Mouse (Mus musculus) kidney, embryonic 14.5 days (tissue): ENCODE data around the gene Rtl3. TPM values are rescaled to one million over a fixed set of nuclear protein-coding genes. Genes with fewer than 3 reads are reported as not detected.

Source experiments
- ATAC-seq: fragments of 200-750 bp; cut with Nextera tagmentation; 2 replicates; pipeline ENCODE4 v1.8.0; 2017; ENCODE audit warnings: moderate number of reproducible peaks, mild to moderate bottlenecking, moderate TSS enrichment, moderate library complexity; ENCODE audit not compliant: low FRiP score, low TSS enrichment
- H3K27ac ChIP-seq: fragments of 300-500 bp; sonication (generic); 2 replicates; pipeline ENCODE4 v1.5.1; 2014; ENCODE audit warnings: low read depth, mild to moderate bottlenecking, low read length, moderate library complexity, mixed read lengths
- H3K27me3 ChIP-seq: fragments of 300-500 bp; sonication (generic); 2 replicates; pipeline ENCODE4 v1.6.1; 2014; ENCODE audit warnings: mild to moderate bottlenecking, low read length; ENCODE audit not compliant: control insufficient read depth, insufficient read depth
- H3K36me3 ChIP-seq: fragments of 300-500 bp; sonication (generic); 2 replicates; pipeline ENCODE4 v1.6.1; 2014; ENCODE audit warnings: low read length, mixed read lengths; ENCODE audit not compliant: control insufficient read depth, insufficient read depth
- H3K4me1 ChIP-seq: fragments of 300-500 bp; sonication (generic); 2 replicates; pipeline ENCODE4 v1.6.1; 2014; ENCODE audit warnings: low read length, mixed read lengths; ENCODE audit not compliant: control insufficient read depth, insufficient read depth
- H3K4me2 ChIP-seq: fragments of 300-500 bp; sonication (generic); replicated peaks from 2 replicates; pipeline ENCODE4 v1.6.1; 2014; ENCODE audit warnings: low read depth, mild to moderate bottlenecking, low read length
- H3K4me3 ChIP-seq: fragments of 300-500 bp; sonication (generic); 2 replicates; pipeline ENCODE4 v1.5.1; 2014; ENCODE audit warnings: mild to moderate bottlenecking, low read length
- H3K9ac ChIP-seq: fragments of 300-500 bp; sonication (generic); 2 replicates; pipeline ENCODE4 v1.6.1; 2014; ENCODE audit warnings: low read depth, mild to moderate bottlenecking, low read length, moderate library complexity
- H3K9me3 ChIP-seq: fragments of 300-500 bp; sonication (generic); 2 replicates; pipeline ENCODE4 v1.6.1; 2016; ENCODE audit warnings: low read length; ENCODE audit not compliant: control insufficient read depth
- WGBS: fragments of 180-500 bp; shearing (Covaris S2); extraction: QIAGEN DNeasy Blood & Tissue Kit; methylation state at CpG from one replicate; pipeline ENCODE4 v1.1.7; 2014; 5-methylcytosine and 5-hydroxymethylcytosine counted together
- polyA plus RNA-seq: library from polyadenylated mRNA; unstranded; fragments of >200 nt; fragmentation: Nextera tagmentation; extraction: Ambion mirVana; gene quantifications from 2 replicates; pipeline ENCODE4 v1.2.1, GENCODE M21; 2014

The Rtl3 gene
- polyA plus RNA-seq = 1.5 and 1.6 TPM in 2 replicates

- Histone ChIP-seq H3K4me1 (no peaks in the 10 kb centered on the region), H3K36me3 (no peaks in the 10 kb centered on the region), H3K9me3 (no peaks in the 10 kb centered on the region), H3K27ac (no peak within 1 kb of the TSS; the same call in 1 of the 2 replicates), H3K9ac (no peak within 1 kb of the TSS), H3K4me3 (no peak within 1 kb of the TSS), H3K4me2 (no peak within 1 kb of the TSS), H3K27me3 (no peaks in the 10 kb centered on the region)
- WGBS = 62% methylated on average over 7 of the region's 7 CpGs
- ATAC-seq = no peak
These were observed at the start of gene Rtl3 for GRCm38 (mm10) chrX:106840409-106840808. Gene Rtl3 (minus strand): TSS chrX:106840644.

DNA sequence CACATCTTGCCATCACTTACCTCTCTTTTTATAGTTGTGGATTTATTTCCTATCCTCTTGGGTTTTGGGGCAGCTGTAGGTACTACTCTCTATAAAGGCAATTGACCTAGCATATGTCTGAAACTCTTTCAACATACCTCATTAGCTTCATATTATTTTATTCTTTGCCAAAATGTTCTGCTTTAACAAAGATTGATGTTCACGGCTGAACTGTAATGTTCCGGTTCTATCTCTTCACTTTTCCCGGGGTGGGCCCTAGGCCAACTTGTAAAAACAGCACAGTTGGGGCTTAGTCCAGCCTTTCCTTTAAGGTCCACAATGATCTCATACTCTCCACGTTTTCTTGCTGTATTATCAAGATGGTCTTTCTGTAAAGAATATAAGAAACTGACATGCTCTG is 31.9 kb upstream of the Rtl3 start:
- H3K4me3 ChIP-seq = no peak overlapping the region
- no peaks in the 10 kb centered on the region for H3K4me1 ChIP-seq
- no peaks in the 10 kb centered on the region for H3K27me3 ChIP-seq
- H3K4me2 ChIP-seq = no peak overlapping the region
- no peak overlapping the region for H3K9ac ChIP-seq
- no peak overlapping the region for H3K27ac ChIP-seq
- no peak for ATAC-seq
- no peaks in the 10 kb centered on the region for H3K36me3 ChIP-seq
- WGBS = 64% methylated on average over 4 of the region's 4 CpGs
- no peaks in the 10 kb centered on the region for H3K9me3 ChIP-seq

- no peaks in the 10 kb centered on the region for H3K27me3 ChIP-seq
- WGBS = 44% methylated on average over 3 of the region's 3 CpGs
- H3K4me2 ChIP-seq = no peak overlapping the region
- H3K4me1 ChIP-seq = no peaks in the 10 kb centered on the region
- H3K27ac ChIP-seq = no peak overlapping the region
- no peak overlapping the region for H3K4me3 ChIP-seq
- H3K9ac ChIP-seq = no peak overlapping the region
- ATAC-seq = no peak
- no peaks in the 10 kb centered on the region for H3K9me3 ChIP-seq
- no peaks in the 10 kb centered on the region for H3K36me3 ChIP-seq
These were observed 31.4 kb upstream of the Rtl3 start for GRCm38 (mm10) chrX:106871894-106872293.

GRCm38 (mm10) chrX:106871426-106871825 is 31.0 kb upstream of the Rtl3 start:
- no peak for ATAC-seq
- WGBS = 71% methylated on average over 3 of the region's 3 CpGs
- Histone ChIP-seq H3K4me2 (no peak overlapping the region), H3K27ac (no peak overlapping the region), H3K4me3 (no peak overlapping the region), H3K27me3 (no peaks in the 10 kb centered on the region), H3K9ac (no peak overlapping the region), H3K36me3 (no peaks in the 10 kb centered on the region), H3K4me1 (no peaks in the 10 kb centered on the region), H3K9me3 (no peaks in the 10 kb centered on the region)

GRCm38 (mm10) chrX:106853523-106854300 is 13.3 kb upstream of the Rtl3 start:
- WGBS = 75% methylated on average over 3 of the region's 3 CpGs
- no peak for ATAC-seq

GRCm38 (mm10) chrX:106839591-106839990 is 853 bp downstream of the Rtl3 start:
- WGBS = 43% methylated on average over 5 of the region's 5 CpGs
- no peak overlapping the region for H3K4me2 ChIP-seq
- no peaks in the 10 kb centered on the region for H3K4me1 ChIP-seq
- H3K9ac ChIP-seq = no peak overlapping the region
- no peaks in the 10 kb centered on the region for H3K36me3 ChIP-seq
- ATAC-seq = no peak; the same call in 1 of the 2 replicates
- no peak overlapping the region for H3K4me3 ChIP-seq
- H3K27me3 ChIP-seq = no peaks in the 10 kb centered on the region
- no peaks in the 10 kb centered on the region for H3K9me3 ChIP-seq
- no peak overlapping the region; the same call in 1 of the 2 replicates for H3K27ac ChIP-seq

More at GRCm38 (mm10) chrX:106853523-106854300, 13.3 kb upstream of the Rtl3 start:
- H3K4me3 ChIP-seq = no peak overlapping the region
- H3K36me3 ChIP-seq = no peaks in the 10 kb centered on the region
- no peaks in the 10 kb centered on the region for H3K9me3 ChIP-seq
- H3K4me2 ChIP-seq = no peak overlapping the region
- no peaks in the 10 kb centered on the region for H3K27me3 ChIP-seq
- no peak overlapping the region for H3K27ac ChIP-seq
- H3K9ac ChIP-seq = no peak overlapping the region
- H3K4me1 ChIP-seq = no peaks in the 10 kb centered on the region

- Histone ChIP-seq H3K4me2 (no peak overlapping the region), H3K27ac (no peak overlapping the region), H3K36me3 (no peaks in the 10 kb centered on the region), H3K4me1 (no peaks in the 10 kb centered on the region), H3K27me3 (no peaks in the 10 kb centered on the region), H3K4me3 (no peak overlapping the region), H3K9me3 (no peaks in the 10 kb centered on the region), H3K9ac (no peak overlapping the region)
- no peak for ATAC-seq
- WGBS = 50% methylated on average over 1 of the region's 1 CpGs
These were observed 9.9 kb downstream of the Rtl3 start for GRCm38 (mm10) chrX:106830494-106830893.

- Histone ChIP-seq H3K27ac (no peak overlapping the region), H3K4me3 (no peak overlapping the region), H3K36me3 (no peaks in the 10 kb centered on the region), H3K27me3 (no peaks in the 10 kb centered on the region), H3K9me3 (no peaks in the 10 kb centered on the region), H3K4me2 (no peak overlapping the region), H3K9ac (no peak overlapping the region), H3K4me1 (no peaks in the 10 kb centered on the region)
- 84% methylated on average over 7 of the region's 7 CpGs for WGBS
- ATAC-seq = no peak
These were observed 30.8 kb downstream of the Rtl3 start for GRCm38 (mm10) chrX:106809560-106810226.

DNA sequence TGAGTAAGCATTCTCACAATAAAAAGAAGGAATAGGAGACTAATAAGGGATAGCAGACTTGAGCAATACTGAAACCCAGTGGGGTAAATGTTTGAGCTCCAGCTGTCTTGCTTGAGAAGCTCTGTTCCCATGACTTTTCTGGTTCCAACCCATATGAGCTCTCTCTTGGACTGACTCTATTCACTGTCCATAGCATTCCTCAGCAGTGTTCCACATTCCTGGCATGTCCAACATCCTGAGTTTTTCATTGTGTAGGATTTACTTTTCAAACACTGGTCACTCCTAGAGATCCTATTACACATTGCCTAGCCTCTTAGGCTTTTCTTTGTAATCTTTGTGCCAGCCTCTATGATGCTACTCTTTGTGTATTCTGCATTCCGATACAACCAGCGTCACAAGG is 36.1 kb downstream of the Rtl3 start:
- Histone ChIP-seq H3K9me3 (no peaks in the 10 kb centered on the region), H3K9ac (no peak overlapping the region), H3K27ac (no peak overlapping the region), H3K4me2 (no peak overlapping the region), H3K4me3 (no peak overlapping the region), H3K36me3 (no peaks in the 10 kb centered on the region), H3K4me1 (no peaks in the 10 kb centered on the region), H3K27me3 (no peaks in the 10 kb centered on the region)
- no peak for ATAC-seq
- 89% methylated on average over 2 of the region's 2 CpGs for WGBS
